Mouse (Mus musculus) C2C12 (cell line): ENCODE measurements around the gene Hyal2.

Experiments used
- CEBPB ChIP-seq: IDR thresholded peaks from one replicate; pipeline ENCODE4 v1.6.1; 2011; ENCODE audit warnings: low read depth, mild to moderate bottlenecking, control low read depth, moderate library complexity
- CTCF ChIP-seq: IDR thresholded peaks from one replicate; pipeline ENCODE4 v1.5.1; 2011; ENCODE audit not compliant: control insufficient read depth, insufficient read depth, insufficient read length
- MAX ChIP-seq: IDR thresholded peaks from one replicate; pipeline ENCODE4 v1.6.1; 2011; ENCODE audit warnings: mild to moderate bottlenecking, control low read depth
- MYOD1 ChIP-seq: IDR thresholded peaks from one replicate; pipeline ENCODE4 v1.6.1; 2011; ENCODE audit warnings: low read depth; ENCODE audit not compliant: control insufficient read depth, insufficient read length
- USF1 ChIP-seq: IDR thresholded peaks from one replicate; pipeline ENCODE4 v1.6.1; 2011; ENCODE audit warnings: low read depth, mild to moderate bottlenecking, control low read depth, moderate library complexity

GRCm38 (mm10) chr9:107608741-107609432, 41.1 kb downstream of the Hyal2 start, which contains the start of gene Sema3b:
- TF ChIP-seq CEBPB (no peak), CTCF (no peak), MYOD1 (no peak), USF1 (no peak), MAX (no peak)
